Mouse (Mus musculus): Measurements from ENCODE around the gene Ptpn3.

- TF ChIP-seq POLR2A (IDR thresholded peaks at IDR 0.05; ENCODE audit: extremely low read depth, insufficient read depth, low read length) (no peak), CTCF (IDR thresholded peaks at IDR 0.05; ENCODE audit: low read depth, low read length) (no peak)
Measured at GRCm38 (mm10) chr4:57232439-57232838, 69.2 kb downstream of the Ptpn3 start.
